Mouse (Mus musculus): ENCODE data around the gene Cd300lf. TPM values are rescaled to one million over a fixed set of nuclear protein-coding genes. Genes with fewer than 3 reads are reported as not detected.

The Cd300lf gene
- polyA plus RNA-seq, 1 experiment from 2014 or later: not detected

Other genes starting within 250 kb of the Cd300lf start
- 0.49 TPM in 2 replicates for gene Cd300a, start 244.0 kb downstream of the Cd300lf start, polyA plus RNA-seq (2015; fragmentation: Nextera tagmentation; extraction: Ambion mirVana)
- 0.08 TPM in 1 of 2 replicates, not detected in the other for gene Cd300lb, start 199.6 kb downstream of the Cd300lf start, polyA plus RNA-seq (2015; fragmentation: Nextera tagmentation; extraction: Ambion mirVana)
- not detected in 2 replicates for gene Cd300c, start 164.8 kb downstream of the Cd300lf start, polyA plus RNA-seq (2015; fragmentation: Nextera tagmentation; extraction: Ambion mirVana)
- not detected in 2 replicates for gene Cd300ld, start 144.1 kb downstream of the Cd300lf start, polyA plus RNA-seq (2015; fragmentation: Nextera tagmentation; extraction: Ambion mirVana)
- gene Cd300c2, start 132.1 kb downstream of the Cd300lf start, polyA plus RNA-seq (2015; fragmentation: Nextera tagmentation; extraction: Ambion mirVana): 0.49 and 0.73 TPM in 2 replicates
- gene Cd300ld2, start 117.8 kb downstream of the Cd300lf start, polyA plus RNA-seq (2015; fragmentation: Nextera tagmentation; extraction: Ambion mirVana): not detected in 2 replicates
- not detected in 2 replicates for gene Cd300ld4, start 107.0 kb downstream of the Cd300lf start, polyA plus RNA-seq (2015; fragmentation: Nextera tagmentation; extraction: Ambion mirVana)
- not detected in 2 replicates for gene Cd300ld5, start 96.2 kb downstream of the Cd300lf start, polyA plus RNA-seq (2015; fragmentation: Nextera tagmentation; extraction: Ambion mirVana)
- not detected in 2 replicates for gene Cd300ld3, start 85.6 kb downstream of the Cd300lf start, polyA plus RNA-seq (2015; fragmentation: Nextera tagmentation; extraction: Ambion mirVana)
- not detected in 2 replicates for gene Cd300e, start 71.8 kb downstream of the Cd300lf start, polyA plus RNA-seq (2015; fragmentation: Nextera tagmentation; extraction: Ambion mirVana)
- 0.60 and 0.76 TPM in 2 replicates for gene Rab37, start 42.6 kb downstream of the Cd300lf start, polyA plus RNA-seq (2015; fragmentation: Nextera tagmentation; extraction: Ambion mirVana)
- 28.8 TPM in 2 replicates for gene Slc9a3r1, start 29.3 kb upstream of the Cd300lf start, polyA plus RNA-seq (2015; fragmentation: Nextera tagmentation; extraction: Ambion mirVana)
- 7.8 and 9.2 TPM in 2 replicates for gene Tmem104, start 53.5 kb upstream of the Cd300lf start, polyA plus RNA-seq (2015; fragmentation: Nextera tagmentation; extraction: Ambion mirVana)
- gene Nat9, start 53.9 kb upstream of the Cd300lf start, polyA plus RNA-seq (2015; fragmentation: Nextera tagmentation; extraction: Ambion mirVana): 18.2 and 20.3 TPM in 2 replicates
- 0.04 TPM in 1 of 2 replicates, not detected in the other for gene Grin2c, start 133.3 kb upstream of the Cd300lf start, polyA plus RNA-seq (2015; fragmentation: Nextera tagmentation; extraction: Ambion mirVana)
- 19.7 and 20.5 TPM in 2 replicates for gene Fdxr, start 143.1 kb upstream of the Cd300lf start, polyA plus RNA-seq (2015; fragmentation: Nextera tagmentation; extraction: Ambion mirVana)
- gene Fads6, start 163.7 kb upstream of the Cd300lf start, polyA plus RNA-seq (2015; fragmentation: Nextera tagmentation; extraction: Ambion mirVana): 0.23 and 0.39 TPM in 2 replicates
- not detected in 2 replicates for gene Otop2, start 173.2 kb upstream of the Cd300lf start, polyA plus RNA-seq (2015; fragmentation: Nextera tagmentation; extraction: Ambion mirVana)
- gene Ush1g, start 188.0 kb upstream of the Cd300lf start, polyA plus RNA-seq (2015; fragmentation: Nextera tagmentation; extraction: Ambion mirVana): not detected in 2 replicates
- gene Otop3, start 200.7 kb upstream of the Cd300lf start, polyA plus RNA-seq (2015; fragmentation: Nextera tagmentation; extraction: Ambion mirVana): 0.14 TPM in 1 of 2 replicates, not detected in the other
- 32.9 and 36.4 TPM in 2 replicates for gene Hid1, start 233.8 kb upstream of the Cd300lf start, polyA plus RNA-seq (2015; fragmentation: Nextera tagmentation; extraction: Ambion mirVana)
- gene Cdr2l, start 247.9 kb upstream of the Cd300lf start, polyA plus RNA-seq (2015; fragmentation: Nextera tagmentation; extraction: Ambion mirVana): 20.7 and 20.9 TPM in 2 replicates

Data from forebrain, embryonic 13.5 days (tissue).